Mouse (Mus musculus) heart, embryonic 12.5 days (tissue): ENCODE measurements around the gene Itk. TPM values are rescaled to one million over a fixed set of nuclear protein-coding genes. Genes with fewer than 3 reads are reported as not detected.

Experiments used
- ATAC-seq: fragments of 200-750 bp; cut with Nextera tagmentation; 2 replicates; pipeline ENCODE4 v1.8.0; 2017; ENCODE audit warnings: moderate TSS enrichment, moderate library complexity; ENCODE audit not compliant: insufficient number of reproducible peaks, low FRiP score
- H3K27ac ChIP-seq: fragments of 300-500 bp; sonication (generic); 2 replicates; pipeline ENCODE4 v1.5.1; 2016; ENCODE audit warnings: mild to moderate bottlenecking, moderate library complexity; ENCODE audit not compliant: poor library complexity, severe bottlenecking
- H3K27me3 ChIP-seq: fragments of 300-500 bp; sonication (generic); replicated peaks from 2 replicates; pipeline ENCODE4 v1.6.1; 2016; ENCODE audit warnings: mild to moderate bottlenecking, moderate library complexity
- H3K36me3 ChIP-seq: fragments of 300-500 bp; sonication (generic); 2 replicates; pipeline ENCODE4 v1.6.1; 2016; ENCODE audit warnings: mild to moderate bottlenecking, moderate library complexity
- H3K4me1 ChIP-seq: fragments of 300-500 bp; sonication (generic); replicated peaks from 2 replicates; pipeline ENCODE4 v1.6.1; 2016; ENCODE audit warnings: mild to moderate bottlenecking
- H3K4me2 ChIP-seq: fragments of 300-500 bp; sonication (generic); 2 replicates; pipeline ENCODE4 v1.6.1; 2016; ENCODE audit warnings: mild to moderate bottlenecking, moderate library complexity
- H3K4me3 ChIP-seq: fragments of 300-500 bp; sonication (generic); 2 replicates; pipeline ENCODE4 v1.5.1; 2016; ENCODE audit warnings: mild to moderate bottlenecking
- H3K9ac ChIP-seq: fragments of 300-500 bp; sonication (generic); 2 replicates; pipeline ENCODE4 v1.6.1; 2016; ENCODE audit warnings: mild to moderate bottlenecking, moderate library complexity
- H3K9me3 ChIP-seq: fragments of 300-500 bp; sonication (generic); replicated peaks from 2 replicates; pipeline ENCODE4 v1.6.1; 2016; ENCODE audit warnings: mild to moderate bottlenecking, moderate library complexity
- WGBS: fragments of 180-500 bp; shearing (Covaris S2); methylation state at CpG from one replicate; pipeline ENCODE4 v1.1.7; 2016; 5-methylcytosine and 5-hydroxymethylcytosine counted together
- polyA plus RNA-seq: library from polyadenylated mRNA; unstranded; fragments of >200 nt; fragmentation: Nextera tagmentation; extraction: Ambion mirVana; gene quantifications from 2 replicates; pipeline ENCODE4 v1.2.1, GENCODE M21; 2016

Gene Itk
- polyA plus RNA-seq, 1 experiment from 2014 or later: not detected

GRCm38 (mm10) chr11:46375015-46375414 lies 14.3 kb downstream of the Itk start:
- no peak overlapping the region for H3K9ac ChIP-seq
- ATAC-seq: no peak
- no peaks in the 10 kb centered on the region for H3K4me1 ChIP-seq
- no peak overlapping the region for H3K4me2 ChIP-seq
- no peaks in the 10 kb centered on the region for H3K27me3 ChIP-seq
- no peaks in the 10 kb centered on the region for H3K36me3 ChIP-seq
- H3K4me3 ChIP-seq: no peak overlapping the region
- H3K9me3 ChIP-seq: no peaks in the 10 kb centered on the region
- no peak overlapping the region for H3K27ac ChIP-seq
- WGBS: 75% methylated on average over 8 of the region's 8 CpGs

GRCm38 (mm10) chr11:46373071-46374030 lies 16.0 kb downstream of the Itk start:
- 76% methylated on average over 13 of the region's 13 CpGs for WGBS
- Histone ChIP-seq H3K9ac (no peak overlapping the region), H3K4me3 (no peak overlapping the region), H3K27ac (no peak overlapping the region), H3K9me3 (no peaks in the 10 kb centered on the region), H3K4me1 (no peaks in the 10 kb centered on the region), H3K36me3 (no peaks in the 10 kb centered on the region), H3K4me2 (no peak overlapping the region), H3K27me3 (no peaks in the 10 kb centered on the region)
- no peak for ATAC-seq

- Histone ChIP-seq H3K4me2 (no peak overlapping the region), H3K4me1 (no peaks in the 10 kb centered on the region), H3K27ac (no peak overlapping the region), H3K9ac (no peak overlapping the region), H3K4me3 (no peak overlapping the region), H3K9me3 (no peaks in the 10 kb centered on the region), H3K36me3 (no peaks in the 10 kb centered on the region), H3K27me3 (no peaks in the 10 kb centered on the region)
- 78% methylated on average over 8 of the region's 8 CpGs for WGBS
- no peak for ATAC-seq
Observed at GRCm38 (mm10) chr11:46372331-46372953, 16.9 kb downstream of the Itk start.

GRCm38 (mm10) chr11:46371250-46371649 lies 18.1 kb downstream of the Itk start:
- H3K4me2 ChIP-seq: no peak overlapping the region
- no peaks in the 10 kb centered on the region for H3K36me3 ChIP-seq
- no peaks in the 10 kb centered on the region for H3K27me3 ChIP-seq
- no peak overlapping the region for H3K4me3 ChIP-seq
- ATAC-seq: no peak
- 85% methylated on average over 8 of the region's 8 CpGs for WGBS
- H3K9me3 ChIP-seq: no peaks in the 10 kb centered on the region
- H3K4me1 ChIP-seq: no peaks in the 10 kb centered on the region
- H3K9ac ChIP-seq: no peak overlapping the region
- H3K27ac ChIP-seq: no peak overlapping the region

GRCm38 (mm10) chr11:46370457-46370856 lies 18.9 kb downstream of the Itk start:
- H3K9ac ChIP-seq: no peak overlapping the region
- no peak overlapping the region for H3K4me3 ChIP-seq
- H3K36me3 ChIP-seq: no peaks in the 10 kb centered on the region
- no peaks in the 10 kb centered on the region for H3K4me1 ChIP-seq
- H3K27ac ChIP-seq: no peak overlapping the region
- 76% methylated on average over 4 of the region's 4 CpGs for WGBS
- no peaks in the 10 kb centered on the region for H3K27me3 ChIP-seq
- H3K4me2 ChIP-seq: no peak overlapping the region
- H3K9me3 ChIP-seq: no peaks in the 10 kb centered on the region
- ATAC-seq: no peak

GRCm38 (mm10) chr11:46366357-46366756 lies 23.0 kb downstream of the Itk start:
- WGBS: 61% methylated on average over 3 of the region's 3 CpGs
- Histone ChIP-seq H3K27me3 (no peaks in the 10 kb centered on the region), H3K4me1 (no peaks in the 10 kb centered on the region), H3K9ac (no peak overlapping the region), H3K4me3 (no peak overlapping the region), H3K9me3 (no peaks in the 10 kb centered on the region), H3K27ac (no peak overlapping the region), H3K4me2 (no peak overlapping the region), H3K36me3 (no peaks in the 10 kb centered on the region)
- no peak for ATAC-seq

- Histone ChIP-seq H3K27me3 (no peaks in the 10 kb centered on the region), H3K9ac (no peak overlapping the region), H3K4me3 (no peak overlapping the region), H3K4me1 (no peaks in the 10 kb centered on the region), H3K36me3 (no peaks in the 10 kb centered on the region), H3K9me3 (no peaks in the 10 kb centered on the region), H3K27ac (no peak overlapping the region), H3K4me2 (no peak overlapping the region)
- 83% methylated on average over 5 of the region's 5 CpGs for WGBS
- no peak for ATAC-seq
Observed at GRCm38 (mm10) chr11:46365744-46366143, 23.6 kb downstream of the Itk start.

- Histone ChIP-seq H3K36me3 (no peaks in the 10 kb centered on the region), H3K27ac (no peak overlapping the region), H3K9ac (no peak overlapping the region), H3K4me3 (no peak overlapping the region), H3K27me3 (no peaks in the 10 kb centered on the region), H3K9me3 (no peaks in the 10 kb centered on the region), H3K4me2 (no peak overlapping the region), H3K4me1 (no peaks in the 10 kb centered on the region)
- WGBS: 86% methylated on average over 9 of the region's 9 CpGs
- ATAC-seq: no peak
Observed at GRCm38 (mm10) chr11:46363864-46364263, 25.5 kb downstream of the Itk start.

GRCm38 (mm10) chr11:46362061-46363022 lies 27.0 kb downstream of the Itk start:
- no peaks in the 10 kb centered on the region for H3K4me1 ChIP-seq
- no peak overlapping the region for H3K9ac ChIP-seq
- H3K27me3 ChIP-seq: no peaks in the 10 kb centered on the region
- no peak for ATAC-seq
- H3K36me3 ChIP-seq: no peaks in the 10 kb centered on the region
- no peak overlapping the region for H3K4me3 ChIP-seq
- H3K4me2 ChIP-seq: no peak overlapping the region
- no peaks in the 10 kb centered on the region for H3K9me3 ChIP-seq
- no peak overlapping the region for H3K27ac ChIP-seq
- 82% methylated on average over 18 of the region's 18 CpGs for WGBS

GRCm38 (mm10) chr11:46360991-46361665 lies 28.2 kb downstream of the Itk start:
- Histone ChIP-seq H3K27me3 (no peaks in the 10 kb centered on the region), H3K9ac (no peak overlapping the region), H3K36me3 (no peaks in the 10 kb centered on the region), H3K27ac (no peak overlapping the region), H3K4me2 (no peak overlapping the region), H3K4me3 (no peak overlapping the region), H3K9me3 (no peaks in the 10 kb centered on the region), H3K4me1 (no peaks in the 10 kb centered on the region)
- WGBS: 73% methylated on average over 2 of the region's 2 CpGs
- ATAC-seq: no peak
